Mouse (Mus musculus): ENCODE results near the gene Tbc1d24.
"Not testable (repeated sequence)": the region's sequence is repeated elsewhere in the genome, so short reads cannot be mapped to it uniquely, and the experiment has no call there.

Tbc1d24 gene

GRCm38 (mm10) chr17:24150824-24151223 lies 54.5 kb downstream of the Tbc1d24 start, which contains the start of gene Pdpk1:
Gene Pdpk1, minus strand, starts transcription at chr17:24150924.
- DNase-seq (ENCODE audit: low read depth, low spot score), result no peak

GRCm38 (mm10) chr17:24149421-24149820 lies 55.9 kb downstream of the Tbc1d24 start:
- DNase-seq (ENCODE audit: low read depth, low spot score), result no peak

GRCm38 (mm10) chr17:24142897-24143296 lies 62.5 kb downstream of the Tbc1d24 start:
- DNase-seq (ENCODE audit: low read depth, low spot score), result no peak

- peak; percentile 92 for DNase-seq (ENCODE audit: low read depth, low spot score)
These were observed 63.9 kb downstream of the Tbc1d24 start for GRCm38 (mm10) chr17:24141425-24141920.

- no peak for DNase-seq (ENCODE audit: low read depth, low spot score)
These were observed 64.4 kb downstream of the Tbc1d24 start for GRCm38 (mm10) chr17:24140845-24141424.

- DNase-seq (ENCODE audit: low read depth, low spot score), result no peak
These were observed 65.4 kb downstream of the Tbc1d24 start for GRCm38 (mm10) chr17:24139968-24140367.

GRCm38 (mm10) chr17:24139256-24139655 lies 66.1 kb downstream of the Tbc1d24 start:
- DNase-seq (ENCODE audit: low read depth, low spot score), result no peak

GRCm38 (mm10) chr17:24137226-24137880 lies 68.0 kb downstream of the Tbc1d24 start:
- DNase-seq (ENCODE audit: low read depth, low spot score), result no peak

- DNase-seq (ENCODE audit: low read depth, low spot score), result no peak
These were observed 71.3 kb downstream of the Tbc1d24 start for GRCm38 (mm10) chr17:24134062-24134461.

- DNase-seq (ENCODE audit: low read depth, low spot score), result not testable (repeated sequence)
These were observed 72.4 kb downstream of the Tbc1d24 start for GRCm38 (mm10) chr17:24132919-24133318.

GRCm38 (mm10) chr17:24131570-24131969 lies 73.8 kb downstream of the Tbc1d24 start:
- DNase-seq (ENCODE audit: low read depth, low spot score), result no peak

GRCm38 (mm10) chr17:24129246-24129645 lies 76.1 kb downstream of the Tbc1d24 start:
- not testable (repeated sequence) for DNase-seq (ENCODE audit: low read depth, low spot score)

GRCm38 (mm10) chr17:24127592-24127991 lies 77.8 kb downstream of the Tbc1d24 start:
- DNase-seq (ENCODE audit: low read depth, low spot score), result no peak

- no peak for DNase-seq (ENCODE audit: low read depth, low spot score)
These were observed 78.6 kb downstream of the Tbc1d24 start for GRCm38 (mm10) chr17:24126801-24127200.
